Mouse (Mus musculus) stomach, embryonic 14.5 days (tissue): ENCODE data around the gene Nsf. TPM values are rescaled to one million over a fixed set of nuclear protein-coding genes. Genes with fewer than 3 reads are reported as not detected.

Source experiments
- ATAC-seq: fragments of 200-750 bp; cut with Nextera tagmentation; 2 replicates; pipeline ENCODE4 v1.8.0; 2017; ENCODE audit warnings: low read depth, moderate TSS enrichment; ENCODE audit not compliant: insufficient number of reproducible peaks, insufficient read depth, low FRiP score
- H3K27ac ChIP-seq: fragments of 300-500 bp; sonication (generic); 2 replicates; pipeline ENCODE4 v1.5.1; 2014; ENCODE audit warnings: mild to moderate bottlenecking, low read length, moderate library complexity, mixed read lengths
- H3K27me3 ChIP-seq: fragments of 300-500 bp; sonication (generic); 2 replicates; pipeline ENCODE4 v1.6.1; 2014; ENCODE audit warnings: low read length, control low read depth, mixed read lengths; ENCODE audit not compliant: control insufficient read depth, insufficient read depth
- H3K36me3 ChIP-seq: fragments of 300-500 bp; sonication (generic); 2 replicates; pipeline ENCODE4 v1.6.1; 2014; ENCODE audit warnings: mild to moderate bottlenecking, control low read depth, low read length, moderate library complexity, mixed read lengths; ENCODE audit not compliant: control insufficient read depth, insufficient read depth
- H3K4me1 ChIP-seq: fragments of 300-500 bp; sonication (generic); 2 replicates; pipeline ENCODE4 v1.6.1; 2014; ENCODE audit warnings: low read length, control low read depth, mixed read lengths; ENCODE audit not compliant: control insufficient read depth, insufficient read depth
- H3K4me2 ChIP-seq: fragments of 300-500 bp; sonication (generic); replicated peaks from 2 replicates; pipeline ENCODE4 v1.6.1; 2014; ENCODE audit warnings: low read depth, low read length, control low read depth
- H3K4me3 ChIP-seq: fragments of 300-500 bp; sonication (generic); 2 replicates; pipeline ENCODE4 v1.5.1; 2014; ENCODE audit warnings: low read depth, low read length, control low read depth
- H3K9ac ChIP-seq: fragments of 300-500 bp; sonication (generic); replicated peaks from 2 replicates; pipeline ENCODE4 v1.6.1; 2014; ENCODE audit warnings: low read depth, mild to moderate bottlenecking, control low read depth, low read length, moderate library complexity, mixed read lengths
- H3K9me3 ChIP-seq: fragments of 300-500 bp; sonication (generic); 2 replicates; pipeline ENCODE4 v1.6.1; 2016; ENCODE audit warnings: low read depth, low read length, control low read depth; ENCODE audit not compliant: control insufficient read depth
- WGBS: fragments of 180-500 bp; shearing (Covaris S2); extraction: QIAGEN DNeasy Blood & Tissue Kit; methylation state at CpG from one replicate; pipeline ENCODE4 v1.1.7; 2014; 5-methylcytosine and 5-hydroxymethylcytosine counted together
- polyA plus RNA-seq: library from polyadenylated mRNA; unstranded; fragments of >200 nt; fragmentation: Nextera tagmentation; extraction: Ambion mirVana; gene quantifications from 2 replicates; pipeline ENCODE4 v1.2.1, GENCODE M21; 2014

Gene Nsf
- polyA plus RNA-seq, 1 experiment from 2014 or later = 46.9 TPM

- ATAC-seq = no peak
- H3K27me3 ChIP-seq = peaks cover 19% of the 10 kb centered on the region
- H3K4me2 ChIP-seq = no peak overlapping the region
- H3K4me3 ChIP-seq = no peak overlapping the region
- WGBS = 24% methylated on average over 3 of the region's 3 CpGs
- no peaks in the 10 kb centered on the region for H3K9me3 ChIP-seq
- no peaks in the 10 kb centered on the region; the same call in 1 of the 2 replicates for H3K4me1 ChIP-seq
- no peak overlapping the region for H3K9ac ChIP-seq
- H3K36me3 ChIP-seq = no peaks in the 10 kb centered on the region
- H3K27ac ChIP-seq = no peak overlapping the region
Measured at GRCm38 (mm10) chr11:103814808-103815207, 139.0 kb downstream of the Nsf start.

GRCm38 (mm10) chr11:103811246-103811645 lies 142.6 kb downstream of the Nsf start:
- H3K4me2 ChIP-seq = no peak overlapping the region
- no peak overlapping the region for H3K4me3 ChIP-seq
- H3K36me3 ChIP-seq = no peaks in the 10 kb centered on the region
- H3K27ac ChIP-seq = no peak overlapping the region
- WGBS = 75% methylated on average over 25 of the region's 25 CpGs
- H3K9me3 ChIP-seq = no peaks in the 10 kb centered on the region
- ATAC-seq = no peak
- peaks cover 6% of the 10 kb centered on the region; the same call in 1 of the 2 replicates for H3K4me1 ChIP-seq
- no peak overlapping the region for H3K9ac ChIP-seq
- H3K27me3 ChIP-seq = peaks cover 41% of the 10 kb centered on the region

- Histone ChIP-seq H3K36me3 (no peaks in the 10 kb centered on the region), H3K4me1 (peaks cover 6% of the 10 kb centered on the region; the same call in 1 of the 2 replicates), H3K4me3 (peak overlapping the region; percentile 51), H3K27ac (no peak overlapping the region), H3K4me2 (peak overlapping the region; percentile 99), H3K9me3 (no peaks in the 10 kb centered on the region), H3K27me3 (peaks cover 41% of the 10 kb centered on the region), H3K9ac (no peak overlapping the region)
- ATAC-seq = no peak
- 23% methylated on average over 12 of the region's 12 CpGs for WGBS
Measured at GRCm38 (mm10) chr11:103810631-103811030, 143.2 kb downstream of the Nsf start.

- peak; percentile 56; the same call in 1 of the 2 replicates for ATAC-seq
- H3K4me1 ChIP-seq = peaks cover 6% of the 10 kb centered on the region; the same call in 1 of the 2 replicates
- H3K4me2 ChIP-seq = peak overlapping the region; percentile 99
- under 1% methylated on average over 98 of the region's 107 CpGs for WGBS
- peak overlapping the region; percentile 51 for H3K4me3 ChIP-seq
- no peaks in the 10 kb centered on the region for H3K36me3 ChIP-seq
- no peak overlapping the region for H3K27ac ChIP-seq
- H3K9me3 ChIP-seq = no peaks in the 10 kb centered on the region
- peaks cover 41% of the 10 kb centered on the region for H3K27me3 ChIP-seq
- peak overlapping the region; percentile 25; the same call in 1 of the 2 replicates for H3K9ac ChIP-seq
Measured at GRCm38 (mm10) chr11:103809611-103810598, 144.0 kb downstream of the Nsf start.

- Histone ChIP-seq H3K27me3 (peaks cover 41% of the 10 kb centered on the region), H3K9me3 (no peaks in the 10 kb centered on the region)
- 3% methylated on average over 29 of the region's 29 CpGs for WGBS
Measured at GRCm38 (mm10) chr11:103808771-103809610, 144.9 kb downstream of the Nsf start.

GRCm38 (mm10) chr11:103807966-103808365 lies 145.9 kb downstream of the Nsf start:
- Histone ChIP-seq H3K36me3 (no peaks in the 10 kb centered on the region), H3K4me3 (no peak overlapping the region), H3K9me3 (no peaks in the 10 kb centered on the region), H3K27me3 (peaks cover 41% of the 10 kb centered on the region), H3K4me1 (peaks cover 6% of the 10 kb centered on the region; the same call in 1 of the 2 replicates), H3K27ac (no peak overlapping the region), H3K9ac (no peak overlapping the region), H3K4me2 (no peak overlapping the region)
- ATAC-seq = no peak
- 47% methylated on average over 12 of the region's 12 CpGs for WGBS

More at GRCm38 (mm10) chr11:103808771-103809610, 144.9 kb downstream of the Nsf start:
- H3K27ac ChIP-seq = no peak overlapping the region
- H3K4me2 ChIP-seq = peak overlapping the region; percentile 99
- H3K4me3 ChIP-seq = peak overlapping the region; percentile 51
- peaks cover 6% of the 10 kb centered on the region; the same call in 1 of the 2 replicates for H3K4me1 ChIP-seq
- no peaks in the 10 kb centered on the region for H3K36me3 ChIP-seq
- H3K9ac ChIP-seq = no peak overlapping the region
- no peak for ATAC-seq

DNA sequence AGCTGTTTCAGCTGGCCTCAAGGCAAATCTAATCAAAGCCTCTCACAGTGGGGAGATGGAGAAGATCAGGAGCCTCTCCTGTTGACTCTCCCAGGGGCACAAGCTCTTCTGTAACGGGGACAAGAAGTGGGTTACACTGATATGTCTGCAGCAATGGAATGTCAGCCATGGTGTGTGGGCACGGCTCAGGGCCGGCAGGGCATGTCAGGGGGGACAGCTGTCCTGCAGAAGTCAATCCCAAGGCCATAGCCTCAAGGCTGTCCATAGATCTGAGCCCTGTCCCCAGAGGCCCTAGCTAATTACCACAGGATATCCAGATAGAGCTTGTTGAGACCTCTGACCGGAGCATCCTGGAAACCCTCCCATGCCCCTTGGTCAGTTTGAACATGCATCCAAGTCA lies 149.1 kb downstream of the Nsf start:
- peaks cover 22% of the 10 kb centered on the region for H3K27me3 ChIP-seq

GRCm38 (mm10) chr11:103804126-103804525 lies 149.7 kb downstream of the Nsf start:
- Histone ChIP-seq H3K36me3 (no peaks in the 10 kb centered on the region), H3K4me2 (no peak overlapping the region), H3K27me3 (peaks cover 15% of the 10 kb centered on the region), H3K4me1 (0 out of 2 replicates have a peak, but pooled peaks cover 2% of the 10 kb centered on the region), H3K9ac (no peak overlapping the region), H3K27ac (no peak overlapping the region), H3K4me3 (no peak overlapping the region), H3K9me3 (no peaks in the 10 kb centered on the region)
- no peak for ATAC-seq
- WGBS = 86% methylated on average over 11 of the region's 11 CpGs

More for the DNA sequence above, 149.1 kb downstream of the Nsf start:
- 70% methylated on average over 4 of the region's 4 CpGs for whole genome bisulfite sequencing
- Histone ChIP-seq H3K4me3 (no peak overlapping the region), H3K9me3 (no peaks in the 10 kb centered on the region), H3K36me3 (no peaks in the 10 kb centered on the region), H3K9ac (no peak overlapping the region), H3K4me1 (0 out of 2 replicates have a peak, but pooled peaks cover 6% of the 10 kb centered on the region), H3K4me2 (no peak overlapping the region), H3K27ac (no peak overlapping the region)
- no peak for ATAC-seq
